Mouse (Mus musculus) Muller cell, postnatal 12 days (primary cell): Measurements from ENCODE around the gene Ptk7.
A peak's percentile ranks its signal among the peaks of the same experiment; 100 is the strongest.
"Not testable (repeated sequence)": the region's sequence is repeated elsewhere in the genome, so short reads cannot be mapped to it uniquely, and the experiment has no call there.

Experiments
- DNase-seq: peaks from one replicate; pipeline ENCODE4 v3.0.0-alpha.2; 2015; ENCODE audit errors: inconsistent ontology term

Ptk7 gene

DNA sequence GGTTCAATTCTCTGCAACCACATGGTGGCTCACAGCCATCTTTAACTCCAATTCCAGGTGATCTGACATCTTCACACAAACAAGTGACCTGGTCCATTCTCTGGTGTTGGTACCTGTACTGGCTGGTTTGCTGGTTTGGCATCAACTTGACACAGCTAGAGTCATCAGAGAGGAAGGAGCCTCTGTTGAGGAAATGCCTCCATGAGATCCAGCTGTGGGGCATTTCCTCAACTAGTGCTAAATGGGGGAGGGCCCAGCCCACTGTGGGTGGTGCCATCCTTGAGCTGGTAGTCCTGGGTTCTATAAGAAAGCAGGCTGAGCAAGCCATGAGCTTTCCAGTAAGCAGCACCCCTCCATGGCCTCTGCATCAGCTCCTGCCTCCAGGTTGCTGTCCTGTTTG lies 72.0 kb downstream of the Ptk7 start:
- DNase-seq, result not testable (repeated sequence)

- DNase-seq, result no peak
These were observed 72.7 kb downstream of the Ptk7 start for GRCm38 (mm10) chr17:46556584-46556945.

- DNase-seq, result peak; percentile 100
These were observed 73.4 kb downstream of the Ptk7 start, which contains the start of gene Srf for GRCm38 (mm10) chr17:46555673-46556583. TSS of gene Srf (minus strand) at chr17:46556175.

DNA sequence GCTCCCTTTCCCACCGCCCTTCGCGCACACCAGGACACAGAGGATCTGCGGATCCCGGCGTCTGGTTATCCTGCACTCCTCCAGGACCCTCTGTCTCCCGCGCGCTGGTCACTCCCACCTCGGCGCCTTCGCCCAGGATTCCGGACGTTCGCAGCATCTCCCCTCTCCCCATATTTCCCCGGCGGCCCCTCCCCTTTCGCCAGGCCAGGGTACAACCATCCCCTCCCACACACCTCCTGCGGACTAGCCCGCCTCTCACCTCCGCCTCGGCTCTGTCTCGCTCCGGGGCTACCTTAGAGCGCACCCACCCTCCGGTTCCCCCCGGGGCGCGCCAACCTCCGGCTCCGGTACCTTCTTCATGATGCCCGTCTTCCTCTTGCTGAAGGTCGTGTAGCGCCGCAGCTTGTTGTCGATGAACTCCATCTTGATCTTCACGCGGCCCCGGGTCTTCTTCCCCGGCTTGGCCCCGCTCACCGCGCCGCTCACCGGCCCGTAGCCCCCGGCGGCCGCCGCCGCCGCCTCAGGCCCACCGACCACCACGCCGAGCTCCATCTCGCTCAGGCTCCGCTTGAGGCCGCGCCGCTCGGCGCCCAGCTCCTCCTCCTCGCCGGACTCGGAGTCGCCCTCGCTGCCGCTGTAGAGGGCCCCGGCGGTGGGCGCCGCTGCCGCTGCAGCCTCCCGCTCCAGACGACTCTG lies 74.2 kb downstream of the Ptk7 start:
- DNase-seq, result peak; percentile 30

DNA sequence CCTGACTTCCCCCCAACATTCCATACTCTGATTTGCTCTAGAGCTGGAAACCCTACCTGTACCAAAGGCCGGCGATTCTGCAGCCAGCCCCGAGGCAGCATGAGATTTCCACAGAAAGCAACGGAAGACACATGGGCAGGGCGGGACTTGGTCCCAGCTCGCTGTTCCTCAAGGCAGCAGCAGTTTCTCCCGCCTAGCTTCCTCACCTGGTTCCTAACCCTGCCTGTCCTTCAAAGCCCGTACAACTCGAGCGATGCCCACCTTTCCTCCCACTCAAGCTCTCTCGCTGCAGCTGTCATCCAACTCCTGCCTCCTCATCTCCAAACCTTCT lies 74.7 kb downstream of the Ptk7 start:
- DNase-seq, result no peak

DNA sequence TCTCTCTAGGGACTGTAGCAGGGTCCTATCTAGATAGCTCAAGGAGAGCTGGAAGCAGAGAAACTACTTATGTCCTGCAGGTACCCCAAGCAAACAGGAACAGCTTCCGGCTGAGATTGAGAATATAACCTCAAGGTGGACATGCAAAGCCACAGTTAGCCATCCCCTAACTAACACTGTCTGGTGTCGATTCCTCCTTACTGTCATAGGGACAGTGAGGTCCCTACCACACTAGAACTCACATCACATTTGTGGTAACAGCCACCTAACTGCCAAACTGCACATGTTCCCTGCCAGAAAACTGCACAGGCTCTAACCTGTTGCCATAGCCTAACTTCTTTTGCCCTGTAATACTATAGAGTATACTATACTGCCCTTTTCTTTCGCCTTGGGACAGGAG lies 75.4 kb downstream of the Ptk7 start:
- no peak for DNase-seq

GRCm38 (mm10) chr17:46553469-46553868 lies 75.8 kb downstream of the Ptk7 start:
- DNase-seq, result no peak

- peak; percentile 99 for DNase-seq
These were observed 76.4 kb downstream of the Ptk7 start for GRCm38 (mm10) chr17:46552841-46553423.

- no peak for DNase-seq
These were observed 77.2 kb downstream of the Ptk7 start for GRCm38 (mm10) chr17:46552151-46552550.

- no peak for DNase-seq
These were observed 77.9 kb downstream of the Ptk7 start for GRCm38 (mm10) chr17:46551369-46551768.

- DNase-seq, result no peak
These were observed 78.4 kb downstream of the Ptk7 start for GRCm38 (mm10) chr17:46550904-46551303.

- no peak for DNase-seq
These were observed 79.7 kb downstream of the Ptk7 start for GRCm38 (mm10) chr17:46549642-46550041.

DNA sequence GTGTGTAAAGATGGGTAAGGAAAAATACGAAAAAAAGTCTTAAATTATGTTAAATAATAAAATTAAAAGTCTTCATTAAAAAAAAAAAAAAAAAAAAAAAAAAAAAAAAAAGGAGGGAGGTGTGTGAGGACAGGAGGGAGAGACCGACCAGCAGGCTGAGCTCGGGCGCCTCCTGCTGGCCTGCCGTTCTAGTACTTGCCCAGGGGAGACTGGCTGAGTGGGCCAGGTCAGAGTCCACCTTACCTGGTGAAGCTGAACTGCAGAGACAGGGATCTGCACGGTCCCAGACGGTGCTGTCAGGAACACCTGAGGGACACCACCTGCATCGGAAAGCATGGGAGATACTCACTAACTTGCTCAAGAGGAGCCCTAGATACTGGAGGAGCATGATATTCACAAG lies 80.1 kb downstream of the Ptk7 start:
- DNase-seq, result peak; percentile 57

DNA sequence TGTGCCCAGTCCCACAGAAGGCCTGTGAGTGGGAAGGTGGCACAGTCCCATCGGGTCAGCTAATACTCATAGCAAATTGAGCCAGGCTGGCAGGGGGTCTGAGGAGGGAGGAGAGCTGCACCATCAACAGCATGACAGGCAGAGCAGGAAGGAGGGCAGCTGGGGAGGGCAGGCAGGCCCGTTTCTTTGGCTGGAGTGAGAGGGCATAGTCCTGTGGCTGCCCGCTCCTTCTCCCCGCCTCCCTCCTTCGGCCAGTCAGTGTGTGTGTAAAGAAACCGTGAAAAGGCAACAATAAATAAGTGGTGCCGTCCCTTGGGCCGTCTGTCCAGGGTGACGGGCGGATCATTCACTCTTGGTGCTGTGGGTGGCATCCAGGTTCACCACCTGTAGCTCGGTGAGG lies 80.6 kb downstream of the Ptk7 start:
- no peak for DNase-seq

- no peak for DNase-seq
These were observed 81.4 kb downstream of the Ptk7 start for GRCm38 (mm10) chr17:46547923-46548322.

- peak; percentile 45 for DNase-seq
These were observed 82.3 kb downstream of the Ptk7 start for GRCm38 (mm10) chr17:46546995-46547394.

GRCm38 (mm10) chr17:46546591-46546990 lies 82.7 kb downstream of the Ptk7 start:
- no peak for DNase-seq

- peak; percentile 81 for DNase-seq
These were observed 83.3 kb downstream of the Ptk7 start, which contains the start of gene Cul9 for GRCm38 (mm10) chr17:46545813-46546564. TSS of gene Cul9 (minus strand) at chr17:46546388.

- DNase-seq, result no peak
These were observed 85.6 kb downstream of the Ptk7 start for GRCm38 (mm10) chr17:46543661-46544060.

GRCm38 (mm10) chr17:46525579-46526307 lies 103.6 kb downstream of the Ptk7 start:
- DNase-seq, result peak; percentile 60

DNA sequence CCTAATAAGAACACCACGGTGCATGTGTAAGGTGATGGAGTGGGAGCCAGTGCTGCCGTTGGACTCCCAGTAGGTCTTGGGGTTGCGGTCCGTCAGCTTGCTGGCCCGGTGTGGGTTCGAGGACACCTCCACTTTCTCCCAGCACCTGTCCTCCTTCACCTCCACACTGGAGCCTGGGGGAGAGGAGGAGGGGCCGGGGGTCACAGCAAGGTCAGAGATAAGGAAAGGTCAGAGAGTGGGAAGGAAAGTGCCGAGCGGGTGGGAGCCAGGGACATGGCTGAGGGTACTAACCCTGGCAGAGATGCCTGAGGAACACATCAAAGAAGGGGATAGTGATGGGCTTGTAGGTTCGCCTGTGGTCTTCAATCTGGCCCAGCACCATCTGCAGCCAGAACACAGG lies 104.2 kb downstream of the Ptk7 start:
- no peak for DNase-seq
